Mouse (Mus musculus) left cerebral cortex, postnatal 14 days (tissue): Measurements from ENCODE around the gene Slc3a1. TPM values are rescaled to one million over a fixed set of nuclear protein-coding genes. Genes with fewer than 3 reads are reported as not detected.
A peak's percentile ranks its signal among the peaks of the same experiment; 100 is the strongest.

Source experiments
- DNase-seq, 2 experiments: peaks; one replicate each; pipeline ENCODE4 v3.0.0; 2021 to 2022; ENCODE audit warnings: low spot score in 2 of 2, mixed read lengths in 1 of 2
- intact Hi-C: fragments of 180-260 bp; cut with DNase I; formaldehyde crosslinking; loops from one replicate; pipeline ENCODE4 v1.15.1; 2025
- total RNA-seq, 2 experiments: library from RNA; stranded (reverse); gene quantifications; 2 replicates each; pipeline ENCODE4 v1.2.3; 2021

Slc3a1 gene
- total RNA-seq, 2 experiments from 2014 or later, result 0.34 to 0.51 TPM

GRCm38 (mm10) chr17:85079276-85079675 lies 51.1 kb downstream of the Slc3a1 start:
- intact Hi-C loops, result no loop called here
- no peak for DNase-seq

DNA sequence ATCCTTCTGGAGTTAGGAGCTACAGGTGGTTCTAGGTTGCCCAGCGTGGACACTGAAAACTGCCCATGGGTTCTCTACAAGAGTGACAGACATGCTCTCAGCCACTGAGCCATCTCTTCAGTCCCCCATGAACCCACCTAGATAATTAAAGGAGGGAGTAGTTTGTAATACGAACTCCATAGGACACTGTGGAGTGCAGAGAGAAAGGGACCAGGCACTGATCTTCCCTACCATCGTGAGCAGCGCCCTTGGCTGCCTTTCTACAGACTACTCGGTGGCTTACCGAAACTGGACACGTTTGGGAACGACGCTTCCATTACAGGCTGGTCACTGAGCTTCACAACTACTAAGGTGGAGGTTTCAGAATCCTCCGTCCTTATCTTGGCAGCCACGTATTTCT lies 52.6 kb downstream of the Slc3a1 start:
- no peak for DNase-seq
- intact Hi-C loops, result no loop called here

GRCm38 (mm10) chr17:85085335-85085734 lies 57.2 kb downstream of the Slc3a1 start:
- DNase-seq, result no peak
- intact Hi-C loops, result no loop called here

GRCm38 (mm10) chr17:85086501-85086900 lies 58.3 kb downstream of the Slc3a1 start:
- intact Hi-C loops, result no loop called here
- DNase-seq, result no peak

GRCm38 (mm10) chr17:85087591-85087990 lies 59.4 kb downstream of the Slc3a1 start:
- no peak for DNase-seq
- intact Hi-C loops, result no loop called here

DNA sequence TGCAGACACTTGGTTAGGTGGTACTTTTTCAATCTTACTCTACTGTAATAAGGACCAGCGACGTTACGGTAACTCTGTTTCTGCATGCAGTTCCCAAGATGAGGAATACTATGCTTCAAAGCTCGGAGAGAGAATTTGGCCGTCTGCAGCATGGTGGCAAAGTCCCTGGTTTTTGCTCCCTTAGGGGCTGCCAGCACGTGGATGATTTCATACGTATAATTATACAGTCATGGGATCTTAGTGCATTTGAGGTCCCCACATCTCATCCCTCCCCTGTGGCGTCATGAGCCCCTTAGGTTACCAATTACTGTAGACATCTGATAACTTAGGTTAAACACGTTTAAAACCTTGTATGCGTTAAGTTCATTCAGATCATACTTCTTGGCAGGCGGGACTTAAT lies 60.2 kb downstream of the Slc3a1 start:
- DNase-seq, result no peak
- intact Hi-C loops, result no loop called here

DNA sequence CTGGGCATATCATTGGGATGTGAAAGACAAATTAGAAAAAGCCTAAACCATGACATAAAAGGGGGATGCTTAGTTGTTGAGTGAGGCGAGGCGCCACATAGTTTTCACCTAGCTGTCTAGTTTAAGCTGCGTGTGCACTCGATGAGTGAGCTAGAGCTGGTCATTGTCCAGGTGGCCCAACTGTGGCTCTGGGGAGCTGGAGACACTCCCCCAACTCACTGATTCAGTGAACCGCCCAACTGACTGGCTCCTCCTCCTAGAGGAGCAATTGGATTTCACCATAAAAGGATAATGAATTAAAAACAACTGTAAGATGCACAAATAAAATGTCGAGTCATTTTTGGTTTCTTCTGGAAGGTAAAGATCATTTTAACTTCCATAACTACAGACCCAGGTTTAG lies 60.8 kb downstream of the Slc3a1 start:
- intact Hi-C loops, result no loop called here
- no peak for DNase-seq

GRCm38 (mm10) chr17:85089621-85090020 lies 61.4 kb downstream of the Slc3a1 start:
- DNase-seq, result peak in 1 of 2 experiments; percentile 34
- intact Hi-C loops, result loop anchor here (5.0 kb wide), 1 partner anchor 212 kb away; no protein-coding TSS in a partner anchor

DNA sequence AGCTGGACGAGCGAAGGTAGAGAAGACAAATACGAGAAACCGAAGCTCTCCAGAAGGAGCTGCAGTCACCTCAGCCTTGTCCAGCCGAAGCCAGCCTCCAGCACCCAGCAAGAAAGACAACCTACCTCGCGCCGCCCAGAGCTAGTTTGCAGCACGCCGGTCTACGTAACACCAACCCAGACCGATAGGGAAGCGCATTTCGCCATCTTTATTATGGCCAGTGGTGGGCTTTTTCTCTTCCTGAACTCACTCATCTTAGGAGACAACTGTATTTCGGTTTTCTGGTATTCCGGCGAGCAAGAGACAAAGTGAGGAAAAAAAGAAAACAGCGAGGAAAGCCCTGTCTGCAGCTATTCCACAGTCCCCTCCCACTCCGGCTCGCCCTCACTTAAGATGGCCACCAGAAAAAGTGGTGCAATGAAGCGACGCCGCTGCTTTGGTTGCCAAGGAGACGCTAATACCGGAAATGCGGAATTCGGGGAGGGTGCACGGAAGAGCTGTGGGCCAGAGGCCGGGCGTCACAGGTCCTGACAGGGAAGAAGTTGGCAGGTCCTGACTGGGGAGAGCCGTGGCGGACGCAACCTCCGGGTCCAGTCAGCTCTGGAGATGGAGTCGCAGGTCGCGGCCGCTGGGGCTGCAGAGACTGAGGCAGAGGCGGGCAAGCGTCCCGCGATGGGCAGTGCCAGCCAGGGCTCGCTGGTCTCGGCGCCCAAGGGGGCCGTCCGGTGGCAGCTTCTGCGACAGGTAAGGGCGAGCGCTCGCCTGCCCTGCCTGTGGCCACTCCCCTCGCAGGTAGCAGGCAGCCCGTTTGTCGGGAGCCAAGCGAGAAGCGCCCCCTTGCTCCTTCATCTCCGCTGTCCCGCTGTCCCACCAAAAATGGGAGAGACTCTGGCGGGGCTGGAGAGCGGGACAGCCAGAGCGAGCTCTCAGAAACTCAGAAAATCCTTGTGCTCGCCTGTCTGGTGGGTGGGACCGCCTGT lies 62.2 kb downstream of the Slc3a1 start, which contains the start of the genes Prepl and Camkmt:
Gene Prepl (minus strand): TSS at position 122 of the 980 bp plus-strand sequence.
Gene Camkmt (plus strand): TSS at position 433 of the 980 bp plus-strand sequence.
- intact Hi-C loops, result loop anchor here (5.0 kb wide), 1 partner anchor 213 kb away; no protein-coding TSS in a partner anchor
- DNase-seq, result peak; percentile 96 to 97

- intact Hi-C loops, result loop anchor here (5.0 kb wide), 1 partner anchor 214 kb away; no protein-coding TSS in a partner anchor
- no peak for DNase-seq
Measured at GRCm38 (mm10) chr17:85091762-85092161, 63.6 kb downstream of the Slc3a1 start.

DNA sequence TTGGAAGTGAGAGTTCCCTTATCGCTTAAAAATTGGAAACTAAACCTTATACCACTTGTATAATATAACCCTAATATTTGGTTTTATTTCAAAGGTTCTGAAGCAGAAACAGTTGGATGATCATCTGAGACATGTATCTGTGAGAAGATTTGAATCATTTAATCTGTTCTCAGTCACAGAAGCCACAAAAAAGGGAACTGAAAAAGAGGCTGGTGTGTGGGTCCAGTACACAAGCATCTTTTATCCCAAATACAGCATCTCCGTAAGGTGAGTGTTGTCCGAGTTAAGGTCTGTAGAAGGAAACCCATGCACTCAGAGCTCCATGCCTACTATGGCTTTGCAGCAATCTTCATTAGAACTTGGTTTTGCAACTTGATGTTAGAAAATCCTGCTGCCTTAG lies 68.2 kb downstream of the Slc3a1 start:
- DNase-seq, result no peak

GRCm38 (mm10) chr17:85098677-85099323 lies 70.6 kb downstream of the Slc3a1 start:
- no peak for DNase-seq
- intact Hi-C loops, result no loop called here

More for the DNA sequence above, 68.2 kb downstream of the Slc3a1 start:
- intact Hi-C loops, result no loop called here

- no peak for DNase-seq
- intact Hi-C loops, result no loop called here
Measured at GRCm38 (mm10) chr17:85100232-85100631, 72.1 kb downstream of the Slc3a1 start.

DNA sequence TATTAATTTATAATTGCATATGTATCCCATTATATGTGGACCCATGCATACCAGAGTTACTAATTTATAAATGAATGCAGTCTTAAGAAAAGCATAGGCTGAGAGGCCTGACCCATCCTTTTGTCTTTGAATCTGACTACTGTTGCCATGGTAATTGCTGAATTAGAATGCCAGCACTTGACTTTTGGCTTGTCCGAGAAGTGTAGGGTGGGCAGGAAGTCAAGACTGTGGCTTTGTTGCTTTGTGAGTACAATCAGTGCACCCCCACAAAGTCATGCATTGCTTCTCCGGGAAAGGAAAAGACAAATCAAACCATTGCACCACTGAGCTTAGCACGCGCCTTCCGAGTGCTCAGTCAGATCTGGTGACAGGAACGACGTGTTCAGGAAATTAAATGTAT lies 73.6 kb downstream of the Slc3a1 start:
- intact Hi-C loops, result no loop called here
- DNase-seq, result no peak

DNA sequence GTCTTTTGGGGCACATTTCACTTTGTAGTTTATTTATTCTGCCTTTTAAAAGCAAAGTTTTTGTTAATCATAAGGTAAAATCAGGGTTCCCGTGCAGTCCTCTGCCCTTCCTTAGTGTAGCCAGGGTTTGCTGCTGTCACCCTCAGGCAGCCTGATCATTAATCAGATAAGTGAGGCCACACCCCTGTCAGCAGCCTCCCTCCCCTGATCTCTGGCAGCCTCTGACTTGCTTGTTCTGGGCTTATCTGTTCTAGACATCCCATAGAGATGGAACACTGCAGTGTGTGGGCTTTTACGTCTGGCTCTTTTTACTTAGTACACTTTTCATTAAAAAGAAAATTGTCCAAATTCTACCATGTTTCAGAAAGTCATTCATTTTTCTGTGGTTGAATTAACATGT lies 75.1 kb downstream of the Slc3a1 start:
- DNase-seq, result no peak
- intact Hi-C loops, result no loop called here

DNA sequence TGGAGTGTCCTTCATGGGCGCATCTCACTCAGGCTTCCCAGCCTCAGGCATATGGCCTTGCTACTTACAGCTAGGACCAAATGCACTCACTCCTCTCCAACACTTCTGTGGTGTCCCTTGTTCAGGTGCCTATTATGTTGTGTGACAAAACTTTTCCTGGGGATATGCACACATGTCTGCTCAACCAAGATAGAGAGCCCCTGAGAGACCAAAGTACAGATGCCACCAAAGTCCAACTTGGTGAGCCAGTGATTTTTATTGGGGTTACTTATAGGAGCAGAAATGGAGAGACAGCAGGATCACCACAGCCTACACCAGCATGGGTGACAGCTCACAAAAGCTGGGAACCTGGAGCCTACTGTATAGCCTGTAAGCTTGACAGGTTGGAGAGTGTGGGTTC lies 82.5 kb downstream of the Slc3a1 start:
- intact Hi-C loops, result loop anchor here (5.0 kb wide), 1 partner anchor 273 kb away; no protein-coding TSS in a partner anchor
- DNase-seq, result no peak

DNA sequence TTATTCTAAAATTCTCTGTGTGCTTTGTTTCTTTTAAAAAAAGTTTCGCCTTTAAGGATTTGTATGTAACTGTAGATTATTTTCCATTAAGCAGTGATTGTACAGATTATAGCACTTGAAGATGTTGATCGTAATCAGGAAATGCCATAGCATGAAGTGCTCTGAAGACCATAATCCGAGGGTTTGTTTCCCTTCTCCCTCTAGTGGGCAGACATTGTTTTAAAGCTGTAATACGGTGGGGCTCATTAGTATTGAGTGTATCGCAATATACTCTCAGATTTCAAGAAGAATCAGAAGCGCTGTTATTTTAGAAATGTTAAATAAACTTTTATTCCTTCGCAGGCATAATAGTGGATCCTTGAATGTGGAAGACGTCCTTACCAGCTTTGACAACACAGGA lies 85.3 kb downstream of the Slc3a1 start:
- intact Hi-C loops, result loop anchor here (5.0 kb wide), 1 partner anchor 276 kb away; no protein-coding TSS in a partner anchor

More for the DNA sequence above, 85.3 kb downstream of the Slc3a1 start:
- no peak for DNase-seq
